Mouse (Mus musculus) stomach, postnatal 0 days (tissue): Measurements from ENCODE around the gene Vps13d.

Source experiments
- CTCF ChIP-seq: IDR thresholded peaks from 2 replicates; pipeline ENCODE4 v1.5.1; 2016; ENCODE audit warnings: antibody characterized with exemption, low read depth, mild to moderate bottlenecking, moderate library complexity
- EP300 ChIP-seq: optimal IDR thresholded peaks from 2 replicates; pipeline ENCODE3; 2016; ENCODE audit warnings: antibody characterized with exemption

- TF ChIP-seq EP300 = no peak
- no peak for TF ChIP-seq CTCF
Observed at GRCm38 (mm10) chr4:144980110-144980509, 214.7 kb downstream of the Vps13d start.
